Mouse (Mus musculus) neural tube, embryonic 10.5 days (tissue): ENCODE data around the gene Abhd17b.

ENCODE experiments used
- DNase-seq: peaks from one replicate; pipeline ENCODE4 v3.0.0-alpha.2; 2017; ENCODE audit warnings: low spot score; ENCODE audit errors: extremely low spot score

Gene Abhd17b

DNA sequence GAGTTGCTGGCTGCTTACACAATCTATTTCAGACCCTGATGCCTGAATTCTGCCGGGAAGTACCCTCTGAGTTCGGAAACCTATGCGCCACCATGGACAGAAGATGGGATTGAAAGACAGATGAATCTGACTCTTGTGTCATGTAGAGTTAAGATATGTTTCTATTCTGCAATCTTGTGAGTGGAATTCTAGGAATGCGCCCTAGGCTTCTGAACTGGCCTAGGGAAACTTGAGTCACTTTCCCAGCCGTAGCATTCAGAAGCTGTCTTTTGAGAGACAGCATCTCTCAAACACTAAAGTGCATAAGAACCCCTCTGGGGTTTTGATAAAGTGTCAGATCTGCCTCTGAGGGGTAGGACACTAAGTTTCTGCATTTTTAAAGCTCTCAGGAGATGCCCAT lies 78.9 kb downstream of the Abhd17b start:
- DNase-seq, result no peak

DNA sequence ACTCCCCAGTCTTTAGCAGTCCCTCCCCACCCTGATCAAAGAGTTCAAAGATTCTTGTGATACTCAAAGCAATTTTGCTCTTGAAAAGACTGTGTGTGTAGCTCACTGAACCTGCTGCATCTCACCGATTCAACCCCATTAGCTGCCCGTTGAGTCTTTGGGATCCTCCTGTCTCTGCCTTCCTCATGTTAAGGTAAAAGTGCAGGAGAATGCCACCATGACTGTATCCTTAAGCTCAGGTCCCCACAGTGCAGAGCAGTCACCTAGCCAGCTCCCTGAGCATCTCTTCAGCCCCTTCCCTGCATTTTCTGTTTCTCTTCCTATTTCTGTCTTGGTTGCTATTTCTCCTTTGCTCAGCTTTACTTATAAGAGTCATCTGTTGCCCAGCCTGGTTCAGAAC lies 80.2 kb downstream of the Abhd17b start:
- DNase-seq, result no peak

DNA sequence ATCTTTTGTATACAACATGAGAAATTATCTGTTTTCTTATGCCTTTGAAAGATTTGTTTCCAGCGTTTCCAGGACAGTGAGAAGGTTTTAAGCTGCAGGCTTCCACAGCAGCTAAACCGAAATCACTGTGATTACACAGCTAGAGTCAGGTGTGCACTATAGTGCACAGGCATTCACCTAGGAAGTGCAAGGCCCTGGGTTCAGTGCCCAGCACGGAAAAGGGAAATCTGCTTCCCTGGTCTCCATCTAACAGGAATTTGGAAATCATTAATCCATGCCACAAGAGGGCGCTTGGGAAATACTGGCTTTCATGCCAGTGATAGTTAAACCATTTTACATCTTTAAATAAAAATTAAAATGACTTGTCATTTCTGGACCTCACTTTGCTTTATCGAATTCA lies 81.1 kb downstream of the Abhd17b start:
- DNase-seq, result no peak
